Mouse (Mus musculus): ENCODE data around the gene Lhfpl3. TPM values are rescaled to one million over a fixed set of nuclear protein-coding genes. Genes with fewer than 3 reads are reported as not detected.

The Lhfpl3 gene
- total and polyA plus RNA-seq, 2 experiments from 2014 or later, result 0.18 TPM; not detected in 1

- Histone ChIP-seq H3K36me3 (replicated peaks; ENCODE audit: control insufficient read depth, insufficient read depth, low read length) (no peaks in the 10 kb centered on the region), H3K27ac (ENCODE audit: low read depth) (no peak overlapping the region), H3K4me1 (ENCODE audit: control insufficient read depth, insufficient read depth) (no peaks in the 10 kb centered on the region), H3K9ac (replicated peaks; ENCODE audit: low read depth, low read length) (no peak overlapping the region), H3K4me2 (ENCODE audit: low read depth, low read length) (no peak overlapping the region), H3K9me3 (replicated peaks; ENCODE audit: control insufficient read depth, low read length) (no peaks in the 10 kb centered on the region), H3K27me3 (ENCODE audit: control insufficient read depth, insufficient read depth, low read length) (no peaks in the 10 kb centered on the region), H3K4me3 (ENCODE audit: low read depth, low read length) (no peak overlapping the region)
- TF ChIP-seq CTCF (IDR thresholded peaks at IDR 0.05; ENCODE audit: low read depth), result no peak
- TF ChIP-seq EP300 (IDR thresholded peaks at IDR 0.05; ENCODE audit: low read depth), result no peak
- 65% methylated on average over 5 of the region's 5 CpGs for WGBS
- ATAC-seq (ENCODE audit: insufficient read depth, low read depth) (no peak), DNase-seq (ENCODE audit: low spot score) (no peak)
Observed at GRCm38 (mm10) chr5:23213086-23213485, 467.2 kb downstream of the Lhfpl3 start.

GRCm38 (mm10) chr5:23214646-23215045 lies 468.8 kb downstream of the Lhfpl3 start:
- WGBS, result 74% methylated on average over 3 of the region's 3 CpGs
- Histone ChIP-seq H3K4me2 (ENCODE audit: low read depth, low read length) (no peak overlapping the region), H3K27me3 (ENCODE audit: control insufficient read depth, insufficient read depth, low read length) (no peaks in the 10 kb centered on the region), H3K4me3 (ENCODE audit: low read depth, low read length) (no peak overlapping the region), H3K27ac (ENCODE audit: low read depth) (no peak overlapping the region), H3K9ac (replicated peaks; ENCODE audit: low read depth, low read length) (no peak overlapping the region), H3K4me1 (ENCODE audit: control insufficient read depth, insufficient read depth) (no peaks in the 10 kb centered on the region), H3K36me3 (replicated peaks; ENCODE audit: control insufficient read depth, insufficient read depth, low read length) (no peaks in the 10 kb centered on the region), H3K9me3 (replicated peaks; ENCODE audit: control insufficient read depth, low read length) (no peaks in the 10 kb centered on the region)
- ATAC-seq (ENCODE audit: insufficient read depth, low read depth) (no peak), DNase-seq (ENCODE audit: low spot score) (no peak)
- no peak for TF ChIP-seq CTCF (IDR thresholded peaks at IDR 0.05; ENCODE audit: low read depth)
- TF ChIP-seq EP300 (IDR thresholded peaks at IDR 0.05; ENCODE audit: low read depth), result no peak

GRCm38 (mm10) chr5:23219655-23220054 lies 473.8 kb downstream of the Lhfpl3 start:
- TF ChIP-seq CTCF (IDR thresholded peaks at IDR 0.05; ENCODE audit: low read depth) (no peak), EP300 (IDR thresholded peaks at IDR 0.05; ENCODE audit: low read depth) (no peak)
- H3K27me3 ChIP-seq (ENCODE audit: control insufficient read depth, insufficient read depth, low read length), result no peaks in the 10 kb centered on the region
- no peak overlapping the region for H3K4me2 ChIP-seq (ENCODE audit: low read depth, low read length)
- no peak for DNase-seq (ENCODE audit: low spot score)
- no peak for ATAC-seq (ENCODE audit: insufficient read depth, low read depth)
- H3K27ac ChIP-seq (ENCODE audit: low read depth), result no peak overlapping the region
- H3K9me3 ChIP-seq (replicated peaks; ENCODE audit: control insufficient read depth, low read length), result no peaks in the 10 kb centered on the region
- no peaks in the 10 kb centered on the region for H3K36me3 ChIP-seq (replicated peaks; ENCODE audit: control insufficient read depth, insufficient read depth, low read length)
- no peak overlapping the region for H3K4me3 ChIP-seq (ENCODE audit: low read depth, low read length)
- no peak overlapping the region for H3K9ac ChIP-seq (replicated peaks; ENCODE audit: low read depth, low read length)
- no peaks in the 10 kb centered on the region for H3K4me1 ChIP-seq (ENCODE audit: control insufficient read depth, insufficient read depth)
- 89% methylated on average over 1 of the region's 1 CpGs for WGBS

- TF ChIP-seq CTCF (IDR thresholded peaks at IDR 0.05; ENCODE audit: low read depth) (peak; percentile 67), EP300 (IDR thresholded peaks at IDR 0.05; ENCODE audit: low read depth) (no peak)
- H3K4me3 ChIP-seq (ENCODE audit: low read depth, low read length), result peak overlapping the region; percentile 51
- H3K36me3 ChIP-seq (replicated peaks; ENCODE audit: control insufficient read depth, insufficient read depth, low read length), result no peaks in the 10 kb centered on the region
- peak overlapping the region; percentile 53; the same call in 1 of the 2 replicates for H3K9ac ChIP-seq (replicated peaks; ENCODE audit: low read depth, low read length)
- H3K4me1 ChIP-seq (ENCODE audit: control insufficient read depth, insufficient read depth), result no peaks in the 10 kb centered on the region
- DNase-seq (ENCODE audit: low spot score) (peak; percentile 22), ATAC-seq (ENCODE audit: insufficient read depth, low read depth) (peak; percentile 74)
- H3K27ac ChIP-seq (ENCODE audit: low read depth), result no peak overlapping the region
- H3K27me3 ChIP-seq (ENCODE audit: control insufficient read depth, insufficient read depth, low read length), result no peaks in the 10 kb centered on the region
- 14% methylated on average over 14 of the region's 14 CpGs for WGBS
- H3K9me3 ChIP-seq (replicated peaks; ENCODE audit: control insufficient read depth, low read length), result no peaks in the 10 kb centered on the region
- H3K4me2 ChIP-seq (ENCODE audit: low read depth, low read length), result peak overlapping the region; percentile 65
Observed at GRCm38 (mm10) chr5:23224759-23225536, 479.1 kb downstream of the Lhfpl3 start.

GRCm38 (mm10) chr5:23225621-23226020 lies 479.8 kb downstream of the Lhfpl3 start:
- H3K4me3 ChIP-seq (ENCODE audit: low read depth, low read length), result no peak overlapping the region
- no peak for DNase-seq (ENCODE audit: low spot score)
- no peaks in the 10 kb centered on the region for H3K4me1 ChIP-seq (ENCODE audit: control insufficient read depth, insufficient read depth)
- TF ChIP-seq EP300 (IDR thresholded peaks at IDR 0.05; ENCODE audit: low read depth) (no peak), CTCF (IDR thresholded peaks at IDR 0.05; ENCODE audit: low read depth) (no peak)
- H3K27ac ChIP-seq (ENCODE audit: low read depth), result no peak overlapping the region
- no peaks in the 10 kb centered on the region for H3K27me3 ChIP-seq (ENCODE audit: control insufficient read depth, insufficient read depth, low read length)
- no peak overlapping the region for H3K4me2 ChIP-seq (ENCODE audit: low read depth, low read length)
- 27% methylated on average over 8 of the region's 8 CpGs for WGBS
- H3K9ac ChIP-seq (replicated peaks; ENCODE audit: low read depth, low read length), result no peak overlapping the region
- no peak for ATAC-seq (ENCODE audit: insufficient read depth, low read depth)
- H3K9me3 ChIP-seq (replicated peaks; ENCODE audit: control insufficient read depth, low read length), result no peaks in the 10 kb centered on the region
- H3K36me3 ChIP-seq (replicated peaks; ENCODE audit: control insufficient read depth, insufficient read depth, low read length), result no peaks in the 10 kb centered on the region

- H3K27me3 ChIP-seq (ENCODE audit: control insufficient read depth, insufficient read depth, low read length), result no peaks in the 10 kb centered on the region
- no peak for DNase-seq (ENCODE audit: low spot score)
- H3K4me2 ChIP-seq (ENCODE audit: low read depth, low read length), result no peak overlapping the region
- no peak overlapping the region for H3K9ac ChIP-seq (replicated peaks; ENCODE audit: low read depth, low read length)
- H3K27ac ChIP-seq (ENCODE audit: low read depth), result no peak overlapping the region
- ATAC-seq (ENCODE audit: insufficient read depth, low read depth), result no peak
- no peak overlapping the region for H3K4me3 ChIP-seq (ENCODE audit: low read depth, low read length)
- 48% methylated on average over 3 of the region's 3 CpGs for WGBS
- peaks cover 3% of the 10 kb centered on the region; the same call in 1 of the 2 replicates for H3K9me3 ChIP-seq (replicated peaks; ENCODE audit: control insufficient read depth, low read length)
- H3K36me3 ChIP-seq (replicated peaks; ENCODE audit: control insufficient read depth, insufficient read depth, low read length), result no peaks in the 10 kb centered on the region
- TF ChIP-seq CTCF (IDR thresholded peaks at IDR 0.05; ENCODE audit: low read depth) (no peak), EP300 (IDR thresholded peaks at IDR 0.05; ENCODE audit: low read depth) (no peak)
- H3K4me1 ChIP-seq (ENCODE audit: control insufficient read depth, insufficient read depth), result no peaks in the 10 kb centered on the region
Observed at GRCm38 (mm10) chr5:23226753-23227152, 480.9 kb downstream of the Lhfpl3 start.
